Mouse (Mus musculus) adrenal gland, adult 2 months (tissue): ENCODE results near the gene Klf3. TPM values are rescaled to one million over a fixed set of nuclear protein-coding genes. Genes with fewer than 3 reads are reported as not detected.
A peak's percentile ranks its signal among the peaks of the same experiment; 100 is the strongest.

Experiments
- DNase-seq: peaks from one replicate; pipeline ENCODE4 v3.0.0; 2021
- long read RNA-seq: library from polyadenylated mRNA; stranded (forward); transcript quantifications from one replicate; pipeline ENCODE4 v2.0.0, GENCODE M21; 2021
- polyA plus RNA-seq: library from polyadenylated mRNA; depleted of rRNA; stranded (reverse); fragments of >200 nt; gene quantifications from 2 replicates; pipeline ENCODE4 v1.2.3, GENCODE M21; 2012; rRNA removed
- total RNA-seq, 2 experiments: library from RNA; stranded (reverse); gene quantifications; 2 replicates each; pipeline ENCODE4 v1.2.3; 2021

Gene Klf3
- total RNA-seq (10 to 100 TPM; 62.1 to 69.2 TPM), polyA plus RNA-seq (80.7 and 83.2 TPM in 2 replicates)
- long read RNA-seq, full-length matches to known transcripts = 13 of 15 reads
- long read RNA-seq, partial matches to known transcripts = 2 of 15 reads
- long read RNA-seq, other reads (novel, unspliced or antisense) = 0 of 15 reads

DNA sequence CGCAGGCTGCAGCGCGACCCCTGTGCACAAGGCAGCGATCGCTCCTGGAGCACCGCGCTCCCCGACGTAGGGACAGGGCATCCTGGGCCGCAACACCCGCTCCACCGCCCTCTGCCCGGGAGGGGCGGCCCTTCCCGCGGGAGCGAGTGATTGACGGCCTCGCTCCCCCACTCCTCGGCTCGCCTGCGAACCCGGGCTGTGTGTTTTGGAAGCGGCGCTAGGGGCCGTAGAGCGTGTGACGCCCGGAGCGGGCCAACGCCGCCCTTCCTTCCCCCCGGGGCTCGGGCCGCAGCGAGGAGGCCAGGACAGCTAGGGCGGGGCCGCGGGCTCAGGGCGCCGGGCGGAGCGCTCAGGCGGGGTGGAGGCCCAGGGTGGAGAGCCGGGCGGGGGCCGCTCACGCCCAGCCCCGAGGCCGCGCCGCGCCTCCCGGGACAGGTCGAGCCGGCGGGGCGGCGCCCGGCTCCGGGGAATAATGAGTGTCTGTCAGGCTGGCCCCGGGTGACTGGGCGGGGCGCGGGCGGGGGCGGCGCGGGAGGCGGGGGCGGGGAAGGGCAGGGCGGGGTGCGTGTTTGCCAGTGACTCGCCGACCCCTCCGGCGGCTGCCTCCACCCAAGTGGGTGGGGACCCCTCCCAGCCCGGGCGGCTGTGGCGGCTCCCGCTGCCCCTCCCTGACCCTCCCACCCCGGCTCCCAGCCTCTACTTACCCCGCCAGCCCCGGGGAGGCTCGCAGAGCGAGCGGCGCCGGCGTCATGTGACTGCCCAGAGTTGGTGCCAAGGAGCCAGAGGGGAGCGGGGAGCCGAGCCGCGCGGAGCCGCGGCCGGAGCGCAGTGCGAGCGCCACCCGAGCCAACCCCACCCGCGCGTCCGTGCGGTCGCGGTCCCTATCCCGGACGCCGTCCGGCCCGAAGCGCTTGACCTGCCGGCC is at the start of gene Klf3:
Gene Klf3 (plus strand): TSS at position 594 of the 925 bp plus-strand sequence.
- DNase-seq = peak; percentile 98

DNA sequence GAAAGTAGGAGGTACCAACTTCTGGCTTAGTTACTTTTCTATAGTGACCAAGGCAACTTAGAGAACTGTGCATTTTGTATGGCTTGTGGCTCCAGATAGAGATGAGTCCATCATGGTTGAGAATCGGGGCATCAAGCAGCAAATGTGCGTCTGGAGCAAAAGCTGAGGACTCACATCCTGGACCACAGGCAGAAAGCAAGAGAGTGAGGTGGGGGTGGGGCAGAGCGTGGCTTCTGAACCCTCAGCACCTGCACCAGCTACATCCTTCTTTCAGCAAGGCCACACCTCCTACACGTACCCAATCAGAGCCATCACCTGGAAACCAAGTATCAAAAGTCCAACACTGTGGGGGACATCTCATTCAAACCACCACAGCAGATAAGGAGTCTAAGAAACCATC is 40.9 kb upstream of the Klf3 start:
- no peak for DNase-seq

DNA sequence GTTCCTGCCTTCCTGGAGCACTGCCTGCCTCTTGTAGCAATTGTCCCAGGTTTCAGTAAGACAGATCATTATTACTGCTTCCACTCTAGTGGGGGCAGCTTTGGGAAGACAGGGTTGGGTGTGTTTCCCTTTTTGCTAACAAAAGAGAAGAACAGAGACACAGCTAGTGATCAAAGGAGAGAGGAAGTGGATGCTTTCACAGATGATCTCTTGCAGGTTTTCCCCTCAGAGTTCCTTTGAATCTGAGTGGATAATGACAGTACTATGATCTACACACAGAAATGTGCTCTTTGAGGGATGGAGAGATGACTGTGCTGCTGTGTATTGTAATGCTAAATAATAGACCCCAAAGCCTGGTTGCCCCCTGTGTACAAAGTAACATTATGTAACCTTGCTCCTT is 38.7 kb upstream of the Klf3 start:
- no peak for DNase-seq

DNA sequence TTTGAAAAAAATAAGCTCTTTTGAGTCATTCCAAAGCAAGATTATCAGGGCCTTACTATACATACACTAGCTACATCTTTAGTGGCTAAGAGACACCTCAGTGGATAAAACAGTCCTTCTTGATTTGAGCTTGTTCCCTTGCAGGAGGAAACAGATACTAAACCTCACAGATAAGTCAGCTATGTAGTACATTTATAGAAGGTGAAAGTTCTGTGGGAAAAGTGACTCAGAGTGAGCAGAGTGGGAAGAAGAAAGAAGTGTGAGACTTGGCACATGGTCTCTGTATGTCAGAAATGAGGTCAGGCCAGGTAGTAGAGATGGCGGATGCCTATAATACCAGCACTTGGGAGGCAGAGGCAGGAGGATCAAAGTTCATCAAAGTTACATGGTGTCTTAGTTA is 37.4 kb upstream of the Klf3 start:
- no peak for DNase-seq

DNA sequence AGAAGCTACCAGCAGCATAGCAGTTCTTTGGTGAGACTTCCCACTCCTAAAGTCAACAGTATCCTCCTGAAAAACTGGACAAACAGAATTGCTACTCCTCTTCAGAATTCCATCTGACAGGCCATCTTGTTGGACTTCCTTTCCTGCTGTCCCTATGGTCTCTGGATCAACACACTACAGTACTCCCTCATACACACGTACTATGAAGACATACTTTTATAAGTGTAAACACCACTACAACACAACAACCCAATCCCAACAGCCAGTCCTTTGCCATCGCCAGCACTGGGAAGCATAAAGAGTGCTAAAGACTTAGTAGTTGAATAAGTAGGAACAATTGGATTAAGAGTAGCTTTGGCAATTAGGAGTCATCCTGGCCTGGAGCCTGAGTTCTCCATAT is 36.6 kb upstream of the Klf3 start:
- DNase-seq = no peak

DNA sequence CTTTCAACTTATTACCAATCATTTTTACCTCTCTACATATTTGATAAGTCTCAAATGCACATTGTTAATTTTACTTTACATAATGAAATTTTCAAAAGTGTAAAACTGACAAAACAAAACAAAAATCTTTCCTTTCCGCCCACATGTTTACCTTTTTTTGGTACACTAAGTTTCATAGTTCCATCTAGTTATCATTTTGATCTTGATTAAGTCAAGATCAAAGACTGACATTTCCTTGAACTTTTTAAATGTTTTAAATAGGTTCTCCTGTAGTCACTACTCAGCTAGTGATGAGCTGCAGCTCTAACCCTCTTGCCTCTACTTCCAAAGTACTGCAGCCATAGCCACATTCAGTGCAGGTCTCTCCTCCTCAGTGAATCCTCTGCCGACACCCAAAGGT is 31.6 kb upstream of the Klf3 start:
- DNase-seq = no peak

DNA sequence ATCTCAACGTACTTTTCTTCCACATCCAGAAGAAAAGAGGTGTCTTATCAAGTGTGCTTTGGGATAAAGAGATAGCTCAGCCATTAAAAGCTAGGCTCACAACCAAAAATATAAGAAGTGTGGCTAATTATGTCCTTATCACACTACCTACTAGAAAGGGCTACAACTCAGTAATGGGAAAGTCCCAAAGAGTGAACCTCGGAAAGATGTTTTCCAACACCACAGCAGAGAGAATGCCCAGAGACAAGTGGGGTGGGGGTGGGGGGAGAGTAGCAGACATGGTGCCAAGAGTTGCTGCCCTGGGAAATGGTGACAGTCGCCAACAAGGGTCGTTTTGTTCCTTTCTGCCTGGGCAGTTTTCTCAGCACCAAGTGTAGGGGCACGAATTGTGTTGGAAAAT is 25.0 kb upstream of the Klf3 start:
- no peak for DNase-seq

DNA sequence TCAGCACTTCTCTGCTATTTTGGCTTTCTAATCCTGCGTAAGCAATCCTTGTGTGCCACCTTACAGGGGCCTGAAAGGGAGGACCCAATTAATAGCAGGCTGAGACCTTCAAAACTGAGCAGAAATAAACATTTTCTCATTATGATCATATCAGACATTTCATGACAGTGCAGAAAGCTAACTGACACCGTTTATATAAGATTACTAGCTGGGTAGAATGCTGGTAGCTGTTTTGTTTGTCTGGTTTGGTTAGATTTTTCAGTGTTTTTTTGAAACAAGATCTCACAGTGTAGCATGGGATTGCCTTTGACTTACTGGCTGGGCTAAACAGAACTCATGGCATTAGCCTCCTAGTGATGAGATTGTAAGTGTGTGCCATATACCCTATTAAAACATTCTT is 23.9 kb upstream of the Klf3 start:
- DNase-seq = no peak

DNA sequence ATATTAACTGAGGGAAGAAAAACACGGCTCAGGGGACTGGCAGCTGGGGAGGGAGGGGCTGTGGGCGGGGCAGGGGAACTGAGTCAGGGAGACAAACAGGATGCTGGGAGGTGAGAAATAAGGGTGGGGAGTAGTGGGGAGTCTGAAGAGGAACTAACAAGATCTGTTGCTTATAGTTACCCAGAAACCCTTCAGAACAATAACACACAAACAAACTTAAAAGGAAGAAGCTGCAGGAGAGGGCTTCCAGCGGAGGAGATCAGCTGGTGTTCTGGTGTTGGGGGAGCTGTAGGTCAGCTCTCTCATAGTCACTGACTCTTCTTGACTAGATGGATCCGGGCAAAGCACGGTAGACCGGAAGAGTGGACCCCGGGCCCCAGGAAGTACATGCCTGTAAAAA is 22.4 kb upstream of the Klf3 start:
- DNase-seq = peak; percentile 2

DNA sequence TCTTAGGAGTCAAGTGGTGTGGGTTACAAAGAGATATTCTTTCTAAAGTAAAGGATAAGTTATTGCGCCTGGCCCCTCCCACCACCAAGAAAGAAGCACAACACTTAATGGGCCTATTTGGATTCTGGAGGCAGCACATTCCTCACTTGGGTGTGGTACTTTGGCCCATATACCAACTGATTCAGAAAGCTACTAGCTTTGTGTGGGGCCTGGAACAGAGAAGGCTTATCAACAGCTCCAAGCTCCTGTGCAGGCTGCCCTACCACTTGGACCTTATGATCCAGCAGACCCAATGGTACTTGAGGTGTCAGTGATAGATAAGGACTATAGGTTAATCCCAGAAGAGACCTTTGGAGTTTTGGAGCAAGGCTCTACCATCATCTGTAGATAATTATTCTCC is 15.0 kb upstream of the Klf3 start:
- no peak for DNase-seq

DNA sequence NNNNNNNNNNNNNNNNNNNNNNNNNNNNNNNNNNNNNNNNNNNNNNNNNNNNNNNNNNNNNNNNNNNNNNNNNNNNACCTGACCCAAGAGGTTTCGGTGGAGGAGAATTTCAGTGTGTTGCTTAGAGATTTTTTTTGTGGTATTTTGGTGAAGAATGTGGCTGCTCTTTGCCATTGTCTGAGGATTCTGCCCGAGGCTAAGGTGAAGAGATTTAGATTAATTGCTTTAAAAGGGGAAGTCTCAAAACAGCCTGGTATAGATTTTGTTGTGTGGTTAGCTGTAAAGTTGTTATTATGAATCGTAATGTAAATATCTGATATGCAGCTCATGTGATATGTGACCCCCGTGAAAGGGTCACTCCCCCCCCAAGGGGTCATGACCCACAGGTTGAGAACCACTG is 5.0 kb upstream of the Klf3 start:
- DNase-seq = no peak

DNA sequence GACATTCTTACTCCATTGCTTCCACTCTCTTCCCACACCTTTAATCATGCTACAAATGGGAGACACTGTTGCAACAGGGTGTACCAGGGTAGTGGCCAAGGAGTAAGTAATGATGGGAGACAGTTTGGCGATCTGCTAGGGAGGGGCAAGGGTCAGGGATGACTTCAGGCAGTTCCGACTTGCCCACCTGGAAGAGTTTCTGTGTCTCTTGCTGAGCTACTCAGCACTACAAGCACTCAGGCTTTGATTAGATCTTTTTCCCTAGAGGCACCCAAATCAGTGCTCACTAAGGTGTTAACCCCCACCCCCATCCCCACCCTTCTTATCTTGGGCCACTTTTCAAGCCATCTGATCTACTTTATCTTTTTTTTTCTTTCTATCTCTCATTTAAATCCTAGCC is 1.6 kb upstream of the Klf3 start:
- DNase-seq = no peak

DNA sequence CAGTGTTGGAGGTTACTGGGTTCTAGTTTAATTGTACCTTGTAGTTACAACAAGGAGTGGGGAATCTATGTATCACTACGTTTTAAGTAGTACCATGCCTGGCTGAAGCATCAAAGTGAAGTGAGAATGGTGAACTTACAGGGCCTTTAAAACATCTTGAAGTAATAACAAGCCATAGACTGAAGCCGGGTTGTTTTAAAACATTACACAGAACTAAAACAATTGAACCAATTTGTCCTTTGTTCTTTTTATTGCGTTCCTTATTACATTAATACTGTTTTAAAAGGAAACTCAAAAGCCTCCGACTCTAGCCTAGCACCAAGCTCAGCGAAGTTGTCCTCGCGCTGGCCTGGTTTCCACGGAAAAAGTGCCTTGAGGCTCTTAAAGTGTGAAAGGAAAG is 1.0 kb upstream of the Klf3 start:
- DNase-seq = no peak

DNA sequence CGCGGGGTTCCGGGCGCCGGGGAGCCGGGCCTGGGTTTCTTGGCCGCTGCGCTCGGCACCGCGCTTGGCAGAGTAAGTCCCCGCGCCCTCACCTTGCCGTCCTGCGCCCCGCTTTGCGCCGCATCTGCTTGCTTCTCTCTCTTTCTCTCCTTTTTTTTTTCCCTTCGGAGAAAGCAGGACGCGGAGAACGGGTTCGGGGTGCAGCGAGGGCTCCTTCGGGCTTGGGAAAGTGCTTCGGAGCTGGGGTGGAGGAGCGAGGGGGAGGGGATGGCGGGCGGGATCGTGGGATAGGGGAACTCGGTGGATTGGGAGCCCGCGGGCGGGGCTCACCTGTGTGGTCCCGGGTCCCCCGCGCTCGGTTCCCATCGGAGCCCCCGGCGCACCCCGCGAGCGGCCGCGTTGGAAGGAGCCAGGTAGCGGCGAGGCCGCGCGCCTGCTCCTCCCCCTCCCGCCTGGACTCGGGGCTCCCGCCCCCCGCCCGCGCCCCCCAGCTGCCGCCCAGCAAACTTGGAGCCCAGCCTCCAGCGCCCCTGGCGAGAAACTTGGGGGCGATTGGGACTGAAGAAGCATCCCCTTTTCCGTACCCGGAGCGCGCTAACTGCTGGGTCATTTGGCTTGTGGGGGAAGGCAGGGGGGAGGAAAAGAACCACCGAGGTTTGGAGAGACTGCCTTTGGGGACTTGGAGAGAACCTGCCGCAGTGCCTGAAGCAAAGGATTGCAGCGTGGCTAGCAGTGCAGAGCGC is 703 bp downstream of the Klf3 start:
- peak; percentile 75 for DNase-seq

DNA sequence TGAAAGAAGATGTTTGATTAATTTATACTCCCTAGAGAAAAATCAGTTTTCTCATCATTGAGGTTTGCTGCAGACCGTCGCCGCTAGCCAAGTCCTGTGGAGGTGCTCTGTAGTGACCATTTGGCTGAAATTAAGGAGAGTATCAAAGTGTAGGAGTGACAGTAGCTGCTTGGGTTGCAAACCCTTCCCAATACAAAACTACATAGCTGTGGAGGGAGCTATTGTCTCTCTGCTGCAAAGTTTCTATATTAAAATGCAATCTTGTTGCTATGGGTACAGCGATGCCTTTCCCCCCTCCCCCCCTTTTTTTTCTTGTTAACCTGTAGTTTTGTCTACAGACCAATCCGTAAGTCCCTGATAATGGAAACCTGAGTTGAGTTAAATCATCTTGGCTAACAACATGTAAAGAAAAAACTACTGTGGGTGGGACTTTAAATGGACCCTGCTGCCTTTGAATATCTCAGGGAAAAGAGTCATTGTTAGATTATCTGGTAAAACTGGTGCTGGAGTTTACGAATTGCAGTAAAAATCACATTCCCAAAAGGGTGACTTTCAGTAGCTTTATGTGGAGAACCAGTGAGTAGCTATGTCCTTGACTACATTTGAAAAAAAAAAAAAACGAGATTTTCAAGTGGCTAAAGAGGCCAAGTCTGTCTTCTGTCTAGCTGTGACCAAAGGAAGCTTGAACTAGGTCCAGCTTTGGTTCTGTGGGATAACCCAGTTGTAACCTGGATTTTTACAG is 2.1 kb downstream of the Klf3 start:
- no peak for DNase-seq

DNA sequence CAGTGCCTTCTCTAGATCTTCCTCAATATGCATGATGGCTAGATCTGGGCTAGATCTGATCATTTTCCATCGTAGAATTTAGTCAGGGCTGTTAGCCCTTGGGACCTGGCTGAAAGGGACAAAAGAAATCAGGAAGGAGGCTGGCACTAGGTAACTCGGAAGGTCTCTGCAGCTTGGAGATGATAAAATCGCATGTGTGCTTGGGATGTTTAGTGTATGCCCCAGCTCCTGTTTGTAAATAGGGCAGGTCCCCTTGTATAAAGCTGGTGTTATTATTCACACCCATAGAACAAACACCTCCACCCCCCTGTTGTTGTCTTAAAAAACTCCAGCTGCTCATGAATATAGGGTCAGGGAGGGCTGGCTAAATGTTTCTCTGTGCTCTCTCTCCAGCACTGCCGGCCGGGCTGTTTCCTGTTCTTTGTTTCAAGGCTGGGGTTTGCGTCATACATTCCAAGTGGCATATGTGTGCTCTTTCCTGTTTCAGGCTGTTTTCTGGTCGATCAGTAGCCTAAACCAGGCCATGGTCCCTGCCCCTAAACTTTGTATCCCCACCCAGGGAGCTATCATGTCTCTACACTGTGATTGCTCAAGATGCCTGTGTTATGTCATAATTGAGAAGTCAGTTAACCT is 2.8 kb downstream of the Klf3 start:
- DNase-seq = peak; percentile 88

DNA sequence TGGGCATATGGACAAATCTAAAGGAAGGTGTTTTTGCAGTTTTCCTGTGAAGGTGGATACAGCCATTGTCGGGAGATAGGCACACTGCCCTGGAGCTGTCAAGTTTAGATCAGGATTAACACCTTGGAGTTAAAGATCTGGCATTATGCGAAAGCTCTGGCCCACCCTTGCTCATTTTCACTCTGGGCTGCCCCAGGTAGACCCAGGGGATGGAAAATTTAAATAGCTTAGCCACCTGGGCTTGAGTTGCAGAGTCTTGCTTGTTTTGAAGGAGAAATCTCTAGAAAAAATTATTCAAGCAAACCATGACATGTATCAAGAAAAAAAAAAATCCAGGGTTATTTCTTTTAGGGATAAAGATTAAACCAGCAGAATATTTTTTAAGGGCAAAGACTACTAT is 3.4 kb downstream of the Klf3 start:
- no peak for DNase-seq

DNA sequence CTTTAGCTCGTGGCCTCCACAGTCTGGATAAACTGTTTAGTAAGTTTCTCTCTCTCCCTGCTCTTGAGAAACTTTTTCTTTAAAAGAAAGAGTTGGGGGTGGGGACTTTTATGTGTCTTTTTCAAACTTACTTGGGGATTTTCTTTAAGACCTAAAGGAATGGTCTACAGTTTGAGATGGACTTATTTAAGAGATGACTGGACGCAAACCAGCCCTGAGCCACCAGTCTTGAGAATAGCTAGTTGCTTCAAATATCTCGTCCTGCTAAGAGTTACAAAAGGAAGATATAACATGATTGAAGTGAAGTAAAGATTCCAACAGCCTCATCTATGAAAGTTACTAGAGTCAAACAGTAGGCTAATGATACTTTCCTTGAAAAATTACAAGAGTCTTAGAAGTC is 4.0 kb downstream of the Klf3 start:
- no peak for DNase-seq

DNA sequence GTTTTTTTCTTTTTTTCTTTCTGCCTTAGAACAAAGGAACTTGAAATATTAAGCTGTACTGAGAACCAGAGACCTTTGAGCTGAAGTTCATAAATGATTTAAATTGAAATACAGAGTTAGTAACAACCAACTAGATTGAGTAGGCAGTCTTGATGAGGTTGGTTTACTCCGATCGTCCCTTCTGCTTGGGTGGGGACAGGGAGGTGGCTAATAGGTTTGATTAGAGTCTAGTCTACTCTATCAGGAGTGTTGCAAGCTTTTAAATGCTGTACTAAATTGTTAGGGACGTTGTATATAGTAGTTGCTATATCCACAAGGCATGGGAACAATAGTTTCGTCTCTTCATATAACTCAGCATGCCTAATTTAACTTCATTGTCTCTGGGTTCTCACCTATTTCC is 4.4 kb downstream of the Klf3 start:
- DNase-seq = no peak

DNA sequence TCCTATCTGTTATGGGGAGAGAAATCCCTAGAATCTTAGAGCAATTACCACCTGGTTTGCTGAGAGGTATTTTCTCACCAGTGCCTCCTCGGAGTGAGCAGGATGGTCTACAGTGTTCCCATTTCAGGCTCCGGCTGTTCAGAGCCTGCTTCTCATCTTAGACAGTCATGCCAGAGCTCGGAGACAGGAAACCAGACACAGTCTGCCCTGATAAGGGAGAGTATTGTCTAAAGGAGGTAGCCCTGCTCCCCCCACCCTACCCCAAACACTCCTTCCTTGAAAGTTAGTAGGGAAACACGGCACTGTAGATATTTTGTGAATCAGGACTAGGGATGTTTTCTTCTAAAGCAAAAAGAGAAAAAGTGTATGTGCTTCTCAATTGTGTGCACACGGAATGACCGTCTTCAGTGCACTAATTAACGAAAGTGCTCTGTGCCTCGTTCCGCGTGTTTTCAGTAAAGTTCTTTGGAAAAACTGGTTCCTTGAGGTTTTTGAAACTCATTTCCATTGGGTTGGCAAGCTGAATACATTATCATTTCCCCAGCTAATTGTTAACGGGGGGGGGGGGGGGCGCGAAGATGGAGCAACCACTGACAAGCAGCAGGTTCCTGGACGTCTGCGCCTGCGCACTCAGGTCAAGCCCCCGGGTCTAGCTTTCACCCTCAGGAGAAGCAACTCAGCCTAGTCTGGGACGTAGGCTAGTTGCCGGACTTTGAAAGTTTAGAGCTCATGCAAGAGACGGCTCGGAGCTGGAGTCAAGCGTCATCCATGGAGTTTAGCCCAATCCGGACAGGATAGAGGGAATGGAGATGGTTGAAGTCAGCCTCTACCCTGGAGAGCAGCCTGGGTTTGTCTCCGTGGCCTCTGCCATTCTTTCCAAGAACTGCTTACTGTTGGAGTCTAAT is 5.2 kb downstream of the Klf3 start:
- DNase-seq = no peak

DNA sequence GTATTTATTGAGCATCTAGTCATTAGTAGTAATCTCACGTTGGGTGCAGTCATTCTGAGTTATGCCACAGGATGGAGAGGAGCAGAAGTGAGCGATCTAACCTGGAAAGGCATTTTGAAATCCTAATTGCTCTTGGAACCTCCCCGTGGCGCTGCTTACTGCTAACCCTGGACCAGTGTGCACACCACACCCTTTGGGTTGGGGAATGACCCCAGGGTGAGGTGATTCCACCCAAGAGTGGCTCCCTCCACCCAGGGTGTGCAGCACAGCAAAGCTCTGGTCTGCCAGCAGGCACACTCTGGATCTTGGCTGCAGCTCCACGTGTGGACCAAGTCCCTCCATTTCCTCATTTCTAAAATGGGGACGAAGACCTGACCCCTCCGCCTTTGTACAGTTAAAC is 6.1 kb downstream of the Klf3 start:
- no peak for DNase-seq
